Mouse (Mus musculus) embryonic facial prominence, embryonic 13.5 days (tissue): ENCODE measurements at regions not wholly inside any gene's neighbourhood (a gene's known extent, or its start where the extent isn't known, plus 50 kb on each side); places are given as distances from the start of the nearest gene placed in this dataset.
A peak's percentile ranks its signal among the peaks of the same experiment; 100 is the strongest.

ENCODE experiments used
- ATAC-seq: fragments of 200-750 bp; cut with Nextera tagmentation; 2 replicates; pipeline ENCODE4 v1.8.0; 2017; ENCODE audit warnings: low read depth; ENCODE audit not compliant: insufficient number of reproducible peaks, insufficient read depth, low FRiP score, low TSS enrichment
- H3K27ac ChIP-seq: fragments of 300-500 bp; sonication (generic); 2 replicates; pipeline ENCODE4 v1.5.1; 2015; ENCODE audit warnings: moderate library complexity, mild to moderate bottlenecking, inconsistent platforms
- H3K27me3 ChIP-seq: fragments of 300-500 bp; sonication (generic); 2 replicates; pipeline ENCODE4 v1.6.1; 2015; ENCODE audit warnings: mild to moderate bottlenecking, inconsistent platforms
- H3K36me3 ChIP-seq: fragments of 300-500 bp; sonication (generic); 2 replicates; pipeline ENCODE4 v1.6.1; 2015; ENCODE audit warnings: mild to moderate bottlenecking, inconsistent platforms
- H3K4me1 ChIP-seq: fragments of 300-500 bp; sonication (generic); 2 replicates; pipeline ENCODE4 v1.6.1; 2015; ENCODE audit warnings: inconsistent platforms
- H3K4me2 ChIP-seq: fragments of 300-500 bp; sonication (generic); 2 replicates; pipeline ENCODE4 v1.6.1; 2015; ENCODE audit warnings: moderate library complexity, mild to moderate bottlenecking, inconsistent platforms
- H3K4me3 ChIP-seq: fragments of 300-500 bp; sonication (generic); 2 replicates; pipeline ENCODE4 v1.5.1; 2015; ENCODE audit warnings: mild to moderate bottlenecking, inconsistent platforms
- H3K9ac ChIP-seq: fragments of 300-500 bp; sonication (generic); 2 replicates; pipeline ENCODE4 v1.6.1; 2015; ENCODE audit warnings: mild to moderate bottlenecking, inconsistent platforms
- H3K9me3 ChIP-seq: fragments of 300-500 bp; sonication (generic); 2 replicates; pipeline ENCODE4 v1.6.1; 2016; ENCODE audit warnings: inconsistent platforms
- WGBS: fragments of 180-500 bp; shearing (Covaris S2); methylation state at CpG from one replicate; pipeline ENCODE4 v1.1.7; 2015; ENCODE audit warnings: mixed read lengths; 5-methylcytosine and 5-hydroxymethylcytosine counted together

DNA sequence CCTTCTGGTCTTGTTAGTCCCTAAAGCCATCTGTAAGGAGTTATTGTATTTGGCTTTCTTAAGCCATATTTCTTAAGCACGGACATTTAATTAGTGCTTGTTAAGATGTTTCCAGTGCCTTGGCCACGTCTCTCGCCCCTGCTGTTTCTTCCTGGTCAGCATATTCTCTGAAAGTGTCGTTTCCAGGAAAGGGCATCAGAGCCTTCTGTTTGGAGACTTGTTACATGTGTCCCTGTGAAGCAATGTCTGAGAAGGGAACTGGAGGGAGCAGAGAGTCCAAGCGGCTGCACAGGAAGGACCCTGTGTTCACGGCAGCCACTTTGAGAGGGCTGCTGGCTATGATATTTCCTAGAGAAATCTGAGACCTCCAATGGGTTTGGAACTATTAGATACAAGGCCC lies 320.7 kb downstream of the Mtx2 start:
- no peak overlapping the region for H3K4me2 ChIP-seq
- 0 out of 2 replicates have a peak, but pooled peaks cover 8% of the 10 kb centered on the region for H3K4me1 ChIP-seq
- H3K9ac ChIP-seq = no peak overlapping the region
- H3K27me3 ChIP-seq = peaks cover 48% of the 10 kb centered on the region
- ATAC-seq = no peak
- H3K36me3 ChIP-seq = no peaks in the 10 kb centered on the region
- no peak overlapping the region for H3K27ac ChIP-seq
- H3K9me3 ChIP-seq = no peaks in the 10 kb centered on the region
- 38% methylated on average over 6 of the region's 6 CpGs for WGBS
- no peak overlapping the region for H3K4me3 ChIP-seq

- Histone ChIP-seq H3K27ac (no peak overlapping the region), H3K4me1 (0 out of 2 replicates have a peak, but pooled peaks cover 8% of the 10 kb centered on the region), H3K36me3 (no peaks in the 10 kb centered on the region), H3K4me2 (no peak overlapping the region), H3K27me3 (peaks cover 37% of the 10 kb centered on the region), H3K4me3 (no peak overlapping the region), H3K9ac (no peak overlapping the region), H3K9me3 (no peaks in the 10 kb centered on the region)
- no peak for ATAC-seq
- 69% methylated on average over 9 of the region's 9 CpGs for WGBS
These were observed 321.8 kb downstream of the Mtx2 start for GRCm38 (mm10) chr2:75147399-75147798.

DNA sequence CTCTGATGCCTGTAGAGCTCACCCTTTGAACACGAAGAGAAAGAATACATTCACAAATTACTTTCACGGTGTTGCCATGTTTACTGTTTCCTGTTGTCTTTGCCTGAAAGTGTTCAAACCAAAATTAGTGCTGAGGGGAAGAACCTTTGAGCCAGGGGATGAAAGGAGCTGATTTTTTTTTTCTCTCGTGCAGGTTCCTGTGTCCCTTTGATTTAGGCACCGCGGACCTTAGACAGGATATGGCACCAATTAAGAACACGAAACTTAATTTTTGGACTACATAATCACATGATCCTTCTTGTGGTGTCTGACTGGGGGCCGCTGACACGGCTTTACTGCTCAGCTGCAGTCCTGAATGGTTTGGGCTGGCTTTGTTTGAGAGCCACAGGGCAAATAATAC lies 322.4 kb downstream of the Mtx2 start:
- H3K9ac ChIP-seq = no peak overlapping the region
- 36% methylated on average over 8 of the region's 8 CpGs for WGBS

GRCm38 (mm10) chr2:75149036-75149435 lies 323.4 kb downstream of the Mtx2 start:
- 0 out of 2 replicates have a peak, but pooled peaks cover 8% of the 10 kb centered on the region for H3K4me1 ChIP-seq
- WGBS = 60% methylated on average over 5 of the region's 5 CpGs
- ATAC-seq = no peak
- peaks cover 21% of the 10 kb centered on the region; the same call in 1 of the 2 replicates for H3K27me3 ChIP-seq
- H3K9me3 ChIP-seq = no peaks in the 10 kb centered on the region
- no peak overlapping the region for H3K4me3 ChIP-seq
- H3K36me3 ChIP-seq = no peaks in the 10 kb centered on the region
- no peak overlapping the region for H3K27ac ChIP-seq
- no peak overlapping the region for H3K9ac ChIP-seq
- no peak overlapping the region for H3K4me2 ChIP-seq

More for the DNA sequence above, 322.4 kb downstream of the Mtx2 start:
- Histone ChIP-seq H3K9me3 (no peaks in the 10 kb centered on the region), H3K27ac (no peak overlapping the region), H3K4me2 (no peak overlapping the region), H3K27me3 (peaks cover 31% of the 10 kb centered on the region), H3K4me1 (0 out of 2 replicates have a peak, but pooled peaks cover 8% of the 10 kb centered on the region), H3K4me3 (no peak overlapping the region), H3K36me3 (no peaks in the 10 kb centered on the region)
- ATAC-seq = no peak

GRCm38 (mm10) chr2:75149562-75149961 lies 324.0 kb downstream of the Mtx2 start:
- no peak for ATAC-seq
- peaks cover 17% of the 10 kb centered on the region; the same call in 1 of the 2 replicates for H3K27me3 ChIP-seq
- 49% methylated on average over 12 of the region's 12 CpGs for WGBS
- H3K4me3 ChIP-seq = no peak overlapping the region
- 0 out of 2 replicates have a peak, but pooled peaks cover 8% of the 10 kb centered on the region for H3K4me1 ChIP-seq
- no peaks in the 10 kb centered on the region for H3K9me3 ChIP-seq
- H3K9ac ChIP-seq = no peak overlapping the region
- no peak overlapping the region for H3K27ac ChIP-seq
- no peaks in the 10 kb centered on the region for H3K36me3 ChIP-seq
- H3K4me2 ChIP-seq = peak overlapping the region; percentile 22; the same call in 1 of the 2 replicates

GRCm38 (mm10) chr2:75150986-75151385 lies 325.4 kb downstream of the Mtx2 start:
- Histone ChIP-seq H3K9ac (no peak overlapping the region), H3K9me3 (no peaks in the 10 kb centered on the region), H3K27ac (no peak overlapping the region), H3K4me1 (peaks cover 7% of the 10 kb centered on the region; the same call in 1 of the 2 replicates), H3K4me3 (no peak overlapping the region), H3K36me3 (no peaks in the 10 kb centered on the region), H3K4me2 (no peak overlapping the region), H3K27me3 (peaks cover 8% of the 10 kb centered on the region; the same call in 1 of the 2 replicates)
- 4% methylated on average over 6 of the region's 6 CpGs for WGBS
- ATAC-seq = no peak

DNA sequence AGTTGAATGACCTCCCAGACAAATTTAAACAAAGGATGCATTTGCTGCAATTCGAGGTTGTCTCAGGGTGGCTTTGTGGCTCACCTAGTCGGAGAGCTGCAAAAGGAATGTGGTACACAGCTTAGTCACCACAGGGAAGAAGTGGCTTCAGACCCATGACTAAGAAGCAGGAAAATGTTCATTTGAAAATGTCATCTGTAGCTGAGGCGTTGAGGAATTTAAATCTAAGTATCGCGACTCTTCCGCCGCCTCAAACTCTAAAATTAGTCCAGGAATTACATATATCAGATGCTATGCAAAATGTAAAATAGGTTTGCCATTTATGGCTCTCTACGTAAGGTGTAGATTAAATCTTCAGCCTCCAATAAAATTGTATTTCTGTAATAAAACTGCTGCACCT lies 325.9 kb downstream of the Mtx2 start:
- Histone ChIP-seq H3K27ac (no peak overlapping the region), H3K4me2 (no peak overlapping the region), H3K9ac (no peak overlapping the region), H3K27me3 (peaks cover 3% of the 10 kb centered on the region; the same call in 1 of the 2 replicates), H3K4me1 (peaks cover 4% of the 10 kb centered on the region; the same call in 1 of the 2 replicates), H3K4me3 (no peak overlapping the region), H3K36me3 (no peaks in the 10 kb centered on the region), H3K9me3 (no peaks in the 10 kb centered on the region)
- WGBS = 80% methylated on average over 8 of the region's 8 CpGs
- ATAC-seq = no peak

DNA sequence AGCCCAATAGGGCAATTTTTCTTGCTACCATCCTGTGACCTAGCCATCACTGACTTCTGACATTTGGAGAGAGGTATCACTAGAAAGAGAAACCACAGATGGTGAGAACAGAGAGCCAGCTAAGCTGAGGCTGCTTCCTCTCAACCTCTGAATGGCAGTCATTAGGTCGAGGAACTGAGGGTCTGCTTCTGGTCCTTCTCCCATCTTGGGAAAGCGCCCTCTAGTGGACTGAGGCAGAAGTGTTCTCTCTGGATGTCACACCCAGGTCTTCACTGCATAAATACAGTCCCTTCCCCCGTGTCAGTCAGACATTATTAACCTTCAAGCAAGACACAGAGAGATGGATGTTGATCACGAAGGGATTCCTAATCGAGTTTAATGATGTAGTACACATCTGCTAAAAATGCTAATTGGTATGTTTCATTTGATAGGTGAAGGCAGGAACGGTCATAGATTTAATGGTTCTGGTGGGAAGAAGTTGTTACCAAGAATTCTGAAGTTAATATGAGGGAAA lies 326.9 kb downstream of the Mtx2 start:
- no peak for ATAC-seq
- 32% methylated on average over 6 of the region's 6 CpGs for WGBS
- H3K4me2 ChIP-seq = no peak overlapping the region
- no peaks in the 10 kb centered on the region for H3K36me3 ChIP-seq
- peaks cover under 1% of the 10 kb centered on the region; the same call in 1 of the 2 replicates for H3K4me1 ChIP-seq
- H3K27me3 ChIP-seq = peaks cover 2% of the 10 kb centered on the region; the same call in 1 of the 2 replicates
- no peak overlapping the region for H3K9ac ChIP-seq
- no peaks in the 10 kb centered on the region for H3K9me3 ChIP-seq
- H3K27ac ChIP-seq = no peak overlapping the region
- H3K4me3 ChIP-seq = no peak overlapping the region

DNA sequence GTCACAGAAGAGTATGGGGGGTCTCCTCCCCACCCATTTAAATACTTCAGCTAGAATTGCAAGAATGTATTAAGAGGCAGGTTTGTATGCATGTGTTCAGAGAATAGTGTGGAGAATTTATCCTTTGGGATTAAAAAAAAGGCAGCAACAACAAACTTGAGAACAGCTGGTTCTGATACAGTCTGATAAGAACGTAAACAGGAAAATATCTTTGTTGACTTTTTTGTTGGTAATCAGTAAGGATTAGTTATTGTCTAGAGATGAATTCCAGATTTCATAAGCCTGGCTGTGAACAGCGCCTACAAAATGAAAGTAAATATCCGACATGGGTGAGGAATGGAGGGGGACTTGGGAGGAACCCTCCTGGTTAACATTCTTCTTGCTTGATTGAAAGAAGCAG lies 328.8 kb downstream of the Mtx2 start:
- no peaks in the 10 kb centered on the region for H3K9me3 ChIP-seq
- no peak overlapping the region for H3K4me3 ChIP-seq
- no peaks in the 10 kb centered on the region for H3K36me3 ChIP-seq
- no peaks in the 10 kb centered on the region; the same call in 1 of the 2 replicates for H3K4me1 ChIP-seq
- peak overlapping the region; percentile 14; the same call in 1 of the 2 replicates for H3K4me2 ChIP-seq
- H3K9ac ChIP-seq = no peak overlapping the region
- 29% methylated on average over 3 of the region's 3 CpGs for WGBS
- ATAC-seq = no peak
- H3K27me3 ChIP-seq = no peaks in the 10 kb centered on the region; the same call in 1 of the 2 replicates
- H3K27ac ChIP-seq = no peak overlapping the region

- no peak overlapping the region for H3K4me3 ChIP-seq
- WGBS = 68% methylated on average over 3 of the region's 3 CpGs
- no peak for ATAC-seq
- H3K9ac ChIP-seq = no peak overlapping the region
- no peaks in the 10 kb centered on the region for H3K9me3 ChIP-seq
- H3K27ac ChIP-seq = no peak overlapping the region
- no peaks in the 10 kb centered on the region; the same call in 1 of the 2 replicates for H3K4me1 ChIP-seq
- no peaks in the 10 kb centered on the region; the same call in 1 of the 2 replicates for H3K27me3 ChIP-seq
- no peaks in the 10 kb centered on the region for H3K36me3 ChIP-seq
- no peak overlapping the region for H3K4me2 ChIP-seq
These were observed 333.0 kb downstream of the Mtx2 start for GRCm38 (mm10) chr2:75158581-75158980.

DNA sequence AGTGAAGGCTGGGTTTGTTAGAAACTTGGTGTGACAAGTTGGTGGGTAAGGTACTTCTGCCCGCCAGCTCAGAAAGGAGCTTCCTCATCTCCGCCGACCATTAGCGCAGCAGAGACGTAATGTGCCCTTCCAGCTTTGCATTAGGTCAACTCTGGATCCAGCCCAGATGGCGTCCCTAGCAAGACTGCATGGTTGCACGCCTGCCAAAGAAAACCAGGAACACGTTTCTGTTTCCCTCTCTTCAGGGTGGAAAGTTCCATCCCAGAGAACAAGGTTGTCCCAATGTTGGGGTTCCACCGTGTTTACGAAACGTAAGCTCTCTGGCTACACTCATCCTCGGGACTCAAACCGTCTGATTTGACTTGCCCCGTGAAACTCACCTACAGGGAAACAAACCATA lies 335.5 kb downstream of the Mtx2 start:
- Histone ChIP-seq H3K4me2 (no peak overlapping the region), H3K9ac (no peak overlapping the region), H3K9me3 (no peaks in the 10 kb centered on the region), H3K4me1 (no peaks in the 10 kb centered on the region), H3K27ac (no peak overlapping the region), H3K36me3 (no peaks in the 10 kb centered on the region), H3K27me3 (no peaks in the 10 kb centered on the region), H3K4me3 (no peak overlapping the region)
- 92% methylated on average over 14 of the region's 14 CpGs for WGBS
- no peak for ATAC-seq

GRCm38 (mm10) chr2:75164987-75165386 lies 339.4 kb downstream of the Mtx2 start:
- Histone ChIP-seq H3K9ac (no peak overlapping the region), H3K27me3 (peaks cover 3% of the 10 kb centered on the region; the same call in 1 of the 2 replicates), H3K9me3 (no peaks in the 10 kb centered on the region), H3K27ac (no peak overlapping the region), H3K36me3 (no peaks in the 10 kb centered on the region), H3K4me2 (no peak overlapping the region), H3K4me1 (peaks cover 11% of the 10 kb centered on the region), H3K4me3 (no peak overlapping the region)
- 85% methylated on average over 4 of the region's 4 CpGs for WGBS
- ATAC-seq = no peak
